ENCODE assay signal across 13 mouse cellular contexts in genomic region chr7:97570389-97570788, GRCm38 (mm10). TPM values are rescaled to one million over a fixed set of nuclear protein-coding genes. Genes with fewer than 3 reads are reported as not detected.
A peak's percentile ranks its signal among the peaks of the same experiment; 100 is the strongest.
DNase-seq lines count a peak whose midpoint lies in the region; ATAC-seq and TF ChIP-seq lines count a peak whose summit lies in the region.
"Had no signal": no experiment of that assay in that cellular context is flagged by ENCODE, and none has a peak within 500 bp of the region (broad histone marks: within the 10 kb centered on the region; RNA-seq: fewer than 3 reads in every experiment).

No protein-coding gene starts in this region.

- in situ Hi-C loops in Patski (cut with MboI; ENCODE audit: low pct_unique_long_range_greater_than_20kb) = no loop called here

- no peak for ATAC-seq in Patski
- ATAC-seq in neutrophil, adult 5-6 weeks (ENCODE audit: extremely low read depth, insufficient number of reproducible peaks, low FRiP score, poor library complexity, severe bottlenecking) = 0 out of 2 replicates have a peak, but pooled peaks have one; percentile 23
- no peak for ATAC-seq in hindbrain, postnatal 0 days
- ATAC-seq: midbrain, embryonic 15.5 days had no signal

- peak; percentile 38 for TF ChIP-seq CTCF in layer of hippocampus, adult 2 months (conservative IDR thresholded peaks at IDR 0.05)
- TF ChIP-seq CTCF in Patski (IDR thresholded peaks at IDR 0.05) = peak; percentile 44
- TF ChIP-seq CTCF in hindbrain, postnatal 0 days (IDR thresholded peaks at IDR 0.05; ENCODE audit: low read depth) = no peak

- H3K36me3 ChIP-seq in hindbrain, postnatal 0 days (ENCODE audit: insufficient read depth, low read length) = no peaks in the 10 kb centered on the region; the same call in 1 of the 2 replicates

- no peak overlapping the region for H3K4me2 ChIP-seq in hindbrain, postnatal 0 days (ENCODE audit: low read depth, low read length)
- H3K4me2 ChIP-seq: heart, embryonic 13.5 days; midbrain, embryonic 15.5 days; neural tube, embryonic 15.5 days had no signal

- CTCF ChIA-PET in Patski (lab: Charles Lee) = no interaction called here

- no peaks in the 10 kb centered on the region for H3K4me1 ChIP-seq in hindbrain, postnatal 0 days (ENCODE audit: insufficient read depth, low read length)
- H3K4me1 ChIP-seq: heart, embryonic 13.5 days; midbrain, embryonic 15.5 days; neural tube, embryonic 15.5 days had no signal

- H3K4me3 ChIP-seq in layer of hippocampus, adult 2 months = no peak overlapping the region
- H3K4me3 ChIP-seq in hindbrain, postnatal 0 days (ENCODE audit: low read length) = no peak overlapping the region
- H3K4me3 ChIP-seq: erythroblast, embryonic 14.5 days; heart, embryonic 13.5 days; midbrain, embryonic 15.5 days; neural tube, embryonic 15.5 days had no signal

- peak; percentile 6 for DNase-seq in embryo, embryonic 10.5 days (ENCODE audit: low spot score)
- no peak for DNase-seq in embryo, embryonic 10 days (ENCODE audit: low spot score)
- DNase-seq in layer of hippocampus, adult 2 months (ENCODE audit: low spot score in 2 of 2) = no peak
- DNase-seq in layer of hippocampus, postnatal 14 days (ENCODE audit: low spot score in 2 of 2) = no peak
- DNase-seq in Patski (ENCODE audit: low read depth, low spot score) = no peak
- DNase-seq in hindbrain, postnatal 0 days (ENCODE audit: low spot score) = no peak
- no peak for DNase-seq in gastrocnemius, postnatal 25 days
- DNase-seq: right cerebral cortex, postnatal 4 days had no signal

- no peak overlapping the region for H3K27ac ChIP-seq in layer of hippocampus, adult 2 months
- no peak overlapping the region for H3K27ac ChIP-seq in hindbrain, postnatal 0 days
- H3K27ac ChIP-seq: heart, embryonic 13.5 days; midbrain, embryonic 15.5 days; neural tube, embryonic 15.5 days had no signal

- H3K27me3 ChIP-seq in Patski = no peaks in the 10 kb centered on the region
- H3K27me3 ChIP-seq in hindbrain, postnatal 0 days (ENCODE audit: insufficient read depth, low read length) = no peaks in the 10 kb centered on the region
- H3K27me3 ChIP-seq: heart, embryonic 13.5 days; midbrain, embryonic 15.5 days; neural tube, embryonic 15.5 days had no signal

- no peak overlapping the region for H3K9ac ChIP-seq in hindbrain, postnatal 0 days (replicated peaks; ENCODE audit: low read length)
- H3K9ac ChIP-seq: heart, embryonic 13.5 days; midbrain, embryonic 15.5 days; neural tube, embryonic 15.5 days had no signal

- POLR2A ChIA-PET in Patski (lab: Charles Lee) = no interaction called here

- 95% methylated on average over 1 of the region's 1 CpGs for WGBS in hindbrain, postnatal 0 days

- H3K9me3 ChIP-seq in hindbrain, postnatal 0 days (ENCODE audit: low read length) = no peaks in the 10 kb centered on the region
- H3K9me3 ChIP-seq: heart, embryonic 13.5 days; midbrain, embryonic 15.5 days; neural tube, embryonic 15.5 days had no signal

RNA-seq across cellular contexts. Expression of gene Aamdc, which starts 8.9 kb away (rescaled TPM):
- 10 to 100 TPM; 46.5 to 50.2 TPM for total RNA-seq in layer of hippocampus, adult 2 months (2021)
- 10 to 100 TPM; 43.7 to 44.5 TPM for total RNA-seq in layer of hippocampus, postnatal 14 days (2021)
- polyA plus RNA-seq in Patski (2021) = 23.1 TPM
- 16.1 and 19.6 TPM in 2 replicates for total RNA-seq in neutrophil, adult 5-6 weeks (2017)
- 9.4 and 17.4 TPM in 2 replicates for total RNA-seq in hindbrain, postnatal 0 days (2014; rRNA removed)
- polyA plus RNA-seq in hindbrain, postnatal 0 days (2015; fragmentation: Nextera tagmentation; extraction: Ambion mirVana) = 61.8 and 67.2 TPM in 2 replicates
- total RNA-seq in gastrocnemius, postnatal 25 days (2021) = 100 to 1,000 TPM in 1 of 2 experiments, 10 to 100 TPM in 1; 97.6 to 118 TPM

RNA-seq across cellular contexts. Expression of gene Rsf1, which starts 9.3 kb away (rescaled TPM):
- total RNA-seq in layer of hippocampus, adult 2 months (2021) = 10 to 100 TPM; 46.0 to 50.3 TPM
- total RNA-seq in layer of hippocampus, postnatal 14 days (2021) = 10 to 100 TPM; 43.5 to 45.3 TPM
- 22.8 TPM for polyA plus RNA-seq in Patski (2021)
- total RNA-seq in neutrophil, adult 5-6 weeks (2017) = 86.8 and 100 TPM in 2 replicates
- total RNA-seq in hindbrain, postnatal 0 days (2014; rRNA removed) = 16.7 and 18.2 TPM in 2 replicates
- 26.3 and 27.6 TPM in 2 replicates for polyA plus RNA-seq in hindbrain, postnatal 0 days (2015; fragmentation: Nextera tagmentation; extraction: Ambion mirVana)
- 10 to 100 TPM; 10.6 to 10.9 TPM for total RNA-seq in gastrocnemius, postnatal 25 days (2021)
